Mouse (Mus musculus): ENCODE measurements around the gene Etfdh. TPM values are rescaled to one million over a fixed set of nuclear protein-coding genes. Genes with fewer than 3 reads are reported as not detected.

Etfdh gene
- polyA plus RNA-seq, 1 experiment from 2014 or later, result 88.6 TPM

GRCm38 (mm10) chr3:79559021-79559772 is 70.1 kb downstream of the Etfdh start:
- no peak overlapping the region for H3K27ac ChIP-seq
- whole genome bisulfite sequencing, result 71% methylated on average over 9 of the region's 9 CpGs
- DNase-seq (ENCODE audit: low spot score), result no peak

GRCm38 (mm10) chr3:79555061-79555460 is 74.2 kb downstream of the Etfdh start:
- Histone ChIP-seq H3K27ac (no peak overlapping the region), H3K36me3 (peaks cover 3% of the 10 kb centered on the region; the same call in 1 of the 2 replicates), H3K4me1 (no peaks in the 10 kb centered on the region; the same call in 1 of the 2 replicates), H3K27me3 (ENCODE audit: insufficient read depth, poor library complexity, severe bottlenecking) (no peaks in the 10 kb centered on the region), H3K4me3 (no peak overlapping the region), H3K9me3 (no peaks in the 10 kb centered on the region)
- 87% methylated on average over 6 of the region's 6 CpGs for WGBS
- DNase-seq (ENCODE audit: low spot score), result no peak

More at GRCm38 (mm10) chr3:79559021-79559772, 70.1 kb downstream of the Etfdh start:
- H3K4me3 ChIP-seq, result no peak overlapping the region
- no peaks in the 10 kb centered on the region; the same call in 1 of the 2 replicates for H3K4me1 ChIP-seq
- no peaks in the 10 kb centered on the region for H3K36me3 ChIP-seq
- no peaks in the 10 kb centered on the region for H3K9me3 ChIP-seq
- H3K27me3 ChIP-seq (ENCODE audit: insufficient read depth, poor library complexity, severe bottlenecking), result no peaks in the 10 kb centered on the region

Other genes with a start within 250 kb of the Etfdh start
- gene Fnip2, start 61.7 kb downstream of the Etfdh start, polyA plus RNA-seq (2016; fragmentation: Nextera tagmentation; extraction: Ambion mirVana), result 4.7 and 5.0 TPM in 2 replicates
- gene Ppid, start 38.2 kb downstream of the Etfdh start, polyA plus RNA-seq (2016; fragmentation: Nextera tagmentation; extraction: Ambion mirVana), result 145 and 186 TPM in 2 replicates
- gene 4930579G24Rik, start 421 bp downstream of the Etfdh start, polyA plus RNA-seq (2016; fragmentation: Nextera tagmentation; extraction: Ambion mirVana), result 24.0 and 25.1 TPM in 2 replicates
- gene Rxfp1, start 108.4 kb upstream of the Etfdh start, polyA plus RNA-seq (2016; fragmentation: Nextera tagmentation; extraction: Ambion mirVana), result 2.8 and 6.0 TPM in 2 replicates
- gene Tmem144, start 223.3 kb upstream of the Etfdh start, polyA plus RNA-seq (2016; fragmentation: Nextera tagmentation; extraction: Ambion mirVana), result 7.9 and 11.4 TPM in 2 replicates